Mouse (Mus musculus) heart, adult 2 months (tissue): ENCODE measurements at regions not wholly inside any gene's neighbourhood (a gene's known extent, or its start where the extent isn't known, plus 50 kb on each side); places are given as distances from the start of the nearest gene placed in this dataset.

Source experiments
- DNase-seq, 2 experiments: peaks; one replicate each; pipeline ENCODE4 v3.0.0; 2021
- H3K27ac ChIP-seq: fragments of 200-600 bp; 2 replicates; pipeline ENCODE4 v1.8.1; 2022
- H3K27me3 ChIP-seq: fragments of 200-500 bp; 2 replicates; pipeline ENCODE4 v1.6.1; 2012; ENCODE audit warnings: mild to moderate bottlenecking, low read length, inconsistent platforms, mixed read lengths; ENCODE audit not compliant: control insufficient read depth, insufficient read depth
- H3K36me3 ChIP-seq: fragments of 200-500 bp; 2 replicates; pipeline ENCODE4 v1.6.1; 2012; ENCODE audit warnings: low read length, inconsistent platforms; ENCODE audit not compliant: control insufficient read depth, insufficient read depth
- H3K4me1 ChIP-seq: fragments of 200-500 bp; 2 replicates; pipeline ENCODE4 v1.6.1; 2011; ENCODE audit warnings: low read length; ENCODE audit not compliant: control insufficient read depth, insufficient read depth
- H3K4me3 ChIP-seq: fragments of 200-600 bp; 2 replicates; pipeline ENCODE4 v1.8.1; 2022
- H3K79me2 ChIP-seq: fragments of 200-500 bp; replicated peaks from 2 replicates; pipeline ENCODE4 v1.6.1; 2012; ENCODE audit warnings: mild to moderate bottlenecking, inconsistent platforms, low read length, moderate library complexity, mixed read lengths; ENCODE audit not compliant: control insufficient read depth, insufficient read depth
- H3K9ac ChIP-seq: fragments of 200-500 bp; 2 replicates; pipeline ENCODE4 v1.6.1; 2012; ENCODE audit warnings: low read depth, mild to moderate bottlenecking, control low read depth, inconsistent platforms, low read length, mixed read lengths
- CTCF ChIP-seq: fragments of 200-600 bp; IDR thresholded peaks from 2 replicates; pipeline ENCODE4 v1.8.1; 2022; ENCODE audit warnings: antibody characterized with exemption, mild to moderate bottlenecking, moderate library complexity
- EP300 ChIP-seq: fragments of 200-500 bp; IDR thresholded peaks from 2 replicates; pipeline ENCODE4 v1.6.1; 2011; ENCODE audit warnings: low read depth, low read length, control low read depth; ENCODE audit not compliant: insufficient read depth
- POLR2A ChIP-seq: fragments of 200-500 bp; IDR thresholded peaks from 2 replicates; pipeline ENCODE4 v1.6.1; 2011; ENCODE audit warnings: mild to moderate bottlenecking, low read depth, low read length, control low read depth; ENCODE audit not compliant: insufficient read depth
- WGBS: fragments of 180-500 bp; shearing (Covaris S2); methylation state at CpG from one replicate; pipeline ENCODE4 v1.1.7; 2018; 5-methylcytosine and 5-hydroxymethylcytosine counted together
- intact Hi-C: fragments of 180-260 bp; cut with DNase I; formaldehyde crosslinking; loops from one replicate; pipeline ENCODE4 v1.15.1; 2025

GRCm38 (mm10) chr9:92768432-92768831 lies 226.4 kb downstream of the Plod2 start:
- Histone ChIP-seq H3K27me3 (no peaks in the 10 kb centered on the region), H3K79me2 (no peaks in the 10 kb centered on the region), H3K36me3 (no peaks in the 10 kb centered on the region), H3K27ac (no peak overlapping the region), H3K4me3 (no peak overlapping the region), H3K4me1 (no peaks in the 10 kb centered on the region), H3K9ac (no peak overlapping the region)
- no peak for DNase-seq
- TF ChIP-seq CTCF = no peak
- TF ChIP-seq EP300 = no peak
- intact Hi-C loops = no loop called here
- 66% methylated on average over 3 of the region's 3 CpGs for WGBS

GRCm38 (mm10) chr9:92769528-92769927 lies 227.5 kb downstream of the Plod2 start:
- TF ChIP-seq EP300 = no peak
- TF ChIP-seq CTCF = peak; percentile 77
- DNase-seq = no peak
- Histone ChIP-seq H3K4me3 (no peak overlapping the region), H3K36me3 (no peaks in the 10 kb centered on the region), H3K27ac (no peak overlapping the region), H3K27me3 (no peaks in the 10 kb centered on the region), H3K9ac (no peak overlapping the region), H3K4me1 (no peaks in the 10 kb centered on the region), H3K79me2 (no peaks in the 10 kb centered on the region)
- 56% methylated on average over 2 of the region's 2 CpGs for WGBS
- intact Hi-C loops = no loop called here

- whole genome bisulfite sequencing = 68% methylated on average over 2 of the region's 2 CpGs
- no peaks in the 10 kb centered on the region for H3K36me3 ChIP-seq
- H3K4me1 ChIP-seq = no peaks in the 10 kb centered on the region
- no peak overlapping the region for H3K4me3 ChIP-seq
- no peak for DNase-seq
- no peak overlapping the region for H3K27ac ChIP-seq
- H3K79me2 ChIP-seq = no peaks in the 10 kb centered on the region
- H3K27me3 ChIP-seq = no peaks in the 10 kb centered on the region
- no peak overlapping the region for H3K9ac ChIP-seq
- no peak for TF ChIP-seq CTCF
- TF ChIP-seq EP300 = no peak
- TF ChIP-seq POLR2A = no peak
- intact Hi-C loops = no loop called here
Observed at GRCm38 (mm10) chr9:92771002-92771401, 229.0 kb downstream of the Plod2 start.

GRCm38 (mm10) chr9:92771716-92772115 lies 229.7 kb downstream of the Plod2 start:
- Histone ChIP-seq H3K4me3 (no peak overlapping the region), H3K4me1 (no peaks in the 10 kb centered on the region), H3K79me2 (no peaks in the 10 kb centered on the region), H3K36me3 (no peaks in the 10 kb centered on the region), H3K27ac (no peak overlapping the region), H3K27me3 (no peaks in the 10 kb centered on the region), H3K9ac (no peak overlapping the region)
- no peak for DNase-seq
- intact Hi-C loops = no loop called here
- TF ChIP-seq POLR2A = no peak
- TF ChIP-seq CTCF = no peak
- no peak for TF ChIP-seq EP300
- WGBS = 70% methylated on average over 3 of the region's 3 CpGs

GRCm38 (mm10) chr9:92782922-92783454 lies 241.0 kb downstream of the Plod2 start:
- DNase-seq = no peak
- H3K27ac ChIP-seq = no peak overlapping the region
- no peaks in the 10 kb centered on the region for H3K79me2 ChIP-seq
- TF ChIP-seq CTCF (no peak), POLR2A (no peak), EP300 (no peak)
- H3K9ac ChIP-seq = no peak overlapping the region
- no peaks in the 10 kb centered on the region for H3K4me1 ChIP-seq
- H3K36me3 ChIP-seq = no peaks in the 10 kb centered on the region
- H3K27me3 ChIP-seq = no peaks in the 10 kb centered on the region
- intact Hi-C loops = no loop called here
- no peak overlapping the region for H3K4me3 ChIP-seq

- no peak for DNase-seq
- 46% methylated on average over 1 of the region's 1 CpGs for WGBS
- Histone ChIP-seq H3K27ac (no peak overlapping the region), H3K4me1 (no peaks in the 10 kb centered on the region), H3K79me2 (no peaks in the 10 kb centered on the region), H3K27me3 (no peaks in the 10 kb centered on the region), H3K4me3 (no peak overlapping the region), H3K36me3 (no peaks in the 10 kb centered on the region), H3K9ac (no peak overlapping the region)
- intact Hi-C loops = no loop called here
- no peak for TF ChIP-seq EP300
- TF ChIP-seq POLR2A = no peak
- TF ChIP-seq CTCF = no peak
Observed at GRCm38 (mm10) chr9:92799695-92800094, 257.7 kb downstream of the Plod2 start.
